Mouse (Mus musculus): ENCODE measurements around the gene Bin2.

DNA sequence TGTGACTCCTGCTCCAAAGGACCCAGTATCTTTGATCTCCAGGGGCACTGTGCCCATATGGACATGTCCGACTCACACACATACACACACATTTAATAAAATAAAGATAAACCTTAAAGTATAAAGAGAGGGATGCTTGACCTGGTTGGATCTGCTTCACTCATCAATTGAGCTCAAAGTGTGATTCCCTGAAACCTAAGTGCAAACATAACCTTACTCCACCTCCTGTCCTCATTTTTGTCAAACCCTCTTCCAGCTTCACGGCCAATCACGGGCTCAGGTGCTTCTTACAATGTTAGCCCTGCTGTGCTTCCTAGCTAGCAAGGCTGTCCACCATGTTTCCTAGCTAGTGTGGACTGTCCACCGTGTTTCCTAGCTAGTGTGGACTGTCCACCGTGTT is 14.2 kb downstream of the Bin2 start:
- no peak for TF ChIP-seq CTCF (IDR thresholded peaks at IDR 0.05; ENCODE audit: low read depth, low read length)
- no peak for TF ChIP-seq GATA1 (IDR thresholded peaks at IDR 0.05; ENCODE audit: borderline replicate concordance, low read length)
- TF ChIP-seq TAL1 (conservative IDR thresholded peaks at IDR 0.05; ENCODE audit: low read depth, low read length), result no peak
- no peak for TF ChIP-seq GATA2 (IDR thresholded peaks at IDR 0.05; ENCODE audit: borderline replicate concordance, low read depth, low read length)
- TF ChIP-seq POLR2AphosphoS5 (IDR thresholded peaks at IDR 0.05; ENCODE audit: insufficient replicate concordance, low read depth, low read length), result no peak

Measured in G1E (cell line).